Mouse (Mus musculus): Measurements from ENCODE around the gene Mttp.

Mttp gene

DNA sequence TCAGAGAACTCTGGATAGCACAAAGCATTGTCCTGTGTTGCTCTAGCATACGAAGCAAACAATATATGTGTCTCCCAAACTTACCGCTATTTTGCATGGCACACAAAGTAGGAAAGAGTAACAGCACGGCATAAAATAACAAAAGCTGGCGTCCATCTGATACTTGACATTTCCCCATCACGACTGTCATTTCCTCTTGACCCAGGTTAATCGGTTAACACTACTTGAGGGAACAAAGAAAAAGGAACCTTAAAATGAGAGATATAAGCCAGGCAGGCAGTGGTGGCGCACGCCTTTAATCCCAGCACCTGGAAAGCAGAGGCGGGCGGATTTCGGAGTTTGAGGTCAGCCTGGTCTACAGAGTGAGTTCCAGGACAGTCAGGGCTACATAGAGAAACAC is 10.9 kb downstream of the Mttp start:
- no peak for DNase-seq

DNA sequence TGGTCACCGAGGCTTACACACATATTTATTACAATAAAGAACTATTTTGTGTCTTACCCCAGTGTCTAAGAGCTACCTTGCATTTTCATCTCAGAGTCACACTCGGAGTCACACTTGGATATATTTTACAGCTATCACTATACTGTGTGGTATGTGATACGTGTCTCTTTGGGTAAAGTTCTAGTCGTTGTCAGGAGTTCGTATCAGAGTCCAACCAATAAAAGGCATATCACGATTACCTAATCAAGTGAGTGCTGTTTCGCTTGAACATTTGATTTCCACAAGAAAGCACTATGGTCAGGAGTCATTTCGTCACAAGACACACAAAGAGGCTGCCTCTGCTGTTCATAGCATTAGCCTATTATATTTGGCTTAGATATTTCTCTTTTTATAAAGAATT is 11.3 kb downstream of the Mttp start:
- DNase-seq, result no peak

DNA sequence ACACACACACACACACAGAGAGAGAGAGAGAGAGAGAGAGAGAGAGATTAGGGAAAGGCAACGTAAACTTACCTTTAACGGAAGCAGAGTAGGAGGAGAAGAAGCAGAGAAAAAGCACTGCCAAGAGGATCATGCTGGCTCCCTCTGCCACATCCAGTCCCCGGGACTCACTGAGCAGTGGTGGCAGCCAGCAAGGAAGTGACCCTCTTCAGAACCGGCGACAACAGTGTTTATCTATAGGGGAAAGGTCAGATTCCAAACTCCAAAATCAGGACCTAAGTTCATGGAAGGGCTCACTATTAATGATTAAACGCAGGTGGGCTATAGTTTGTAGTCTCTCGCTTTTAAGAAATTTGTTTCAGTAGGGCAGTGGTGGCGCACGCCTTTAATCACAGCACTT is 13.6 kb downstream of the Mttp start:
- no peak for DNase-seq

DNA sequence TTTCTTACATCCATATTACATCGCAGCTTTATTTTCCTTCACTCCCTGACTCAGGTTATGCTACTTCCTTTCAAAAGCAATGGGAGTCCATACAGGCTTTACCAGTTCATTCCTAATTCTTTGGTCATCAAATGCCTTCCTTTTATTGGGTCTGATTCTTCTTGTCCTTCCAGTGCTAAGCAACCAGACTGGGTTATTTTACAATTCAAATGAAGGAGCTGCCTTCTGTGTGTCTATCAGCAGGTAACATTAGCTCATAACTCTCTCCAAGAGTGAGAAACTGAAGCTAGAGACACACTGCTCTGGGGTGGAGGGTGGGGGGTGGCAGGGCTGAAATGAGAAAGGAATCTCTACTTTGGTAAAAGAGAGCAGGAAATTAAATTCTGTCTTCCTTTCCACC is 14.1 kb downstream of the Mttp start:
- DNase-seq, result no peak

DNA sequence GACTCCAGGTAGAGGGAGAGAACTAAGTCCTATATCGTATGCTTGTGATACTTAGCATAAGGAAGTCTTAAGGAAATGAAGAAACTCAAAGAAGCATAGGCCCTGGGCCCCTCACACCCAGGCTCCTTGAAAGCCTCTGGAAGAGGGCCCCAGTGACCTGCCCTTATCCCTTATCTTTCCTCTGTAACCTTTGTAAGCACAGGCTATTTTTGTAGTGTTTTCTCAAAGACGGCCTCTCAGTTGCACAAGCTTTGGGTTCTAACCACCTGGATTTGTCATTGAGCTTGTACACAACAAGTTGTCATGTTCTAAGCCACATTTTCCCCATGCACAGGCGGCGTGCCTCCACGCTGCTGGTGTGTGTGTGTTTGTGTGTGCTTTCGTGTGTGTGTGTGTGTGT is 15.7 kb downstream of the Mttp start:
- no peak for DNase-seq

DNA sequence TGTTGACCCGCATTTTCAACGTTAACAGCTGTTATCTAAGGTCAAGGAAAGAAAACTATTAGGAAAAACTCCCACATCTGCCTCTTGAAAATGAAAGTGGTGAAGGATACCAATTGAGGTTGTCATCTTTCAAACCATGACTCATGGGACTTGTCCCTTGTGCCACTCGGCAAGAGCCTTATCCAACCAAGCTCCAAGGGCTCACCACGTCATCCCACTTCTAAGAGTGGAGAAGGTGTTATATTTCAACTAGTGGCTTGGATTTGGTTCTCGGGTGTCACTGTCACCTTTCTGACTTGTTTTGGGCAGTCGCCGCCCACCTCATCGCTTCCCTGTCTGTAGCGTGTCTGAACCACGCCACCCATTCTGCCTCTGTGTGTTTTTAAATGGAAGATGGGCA is 20.9 kb downstream of the Mttp start:
- no peak for DNase-seq

DNA sequence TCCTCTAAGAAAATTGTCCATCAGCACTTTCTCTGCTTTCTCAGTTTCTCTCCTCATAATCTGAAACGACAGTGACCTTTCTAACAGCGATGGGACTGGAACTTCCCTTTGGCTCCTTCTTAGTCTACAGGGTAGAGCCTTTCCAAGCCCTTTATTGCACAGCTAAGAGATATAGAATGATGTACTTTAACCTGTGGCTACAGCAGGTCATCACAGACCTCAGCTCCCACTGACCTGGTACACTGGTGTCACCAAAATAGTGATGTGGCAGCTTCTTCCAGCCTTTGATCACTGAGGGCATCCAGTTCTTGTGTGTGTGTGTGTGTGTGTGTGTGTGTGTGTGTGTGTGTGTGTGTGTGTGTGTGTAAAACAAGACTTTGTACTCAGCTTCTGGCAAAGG is 23.3 kb downstream of the Mttp start:
- DNase-seq, result no peak

DNA sequence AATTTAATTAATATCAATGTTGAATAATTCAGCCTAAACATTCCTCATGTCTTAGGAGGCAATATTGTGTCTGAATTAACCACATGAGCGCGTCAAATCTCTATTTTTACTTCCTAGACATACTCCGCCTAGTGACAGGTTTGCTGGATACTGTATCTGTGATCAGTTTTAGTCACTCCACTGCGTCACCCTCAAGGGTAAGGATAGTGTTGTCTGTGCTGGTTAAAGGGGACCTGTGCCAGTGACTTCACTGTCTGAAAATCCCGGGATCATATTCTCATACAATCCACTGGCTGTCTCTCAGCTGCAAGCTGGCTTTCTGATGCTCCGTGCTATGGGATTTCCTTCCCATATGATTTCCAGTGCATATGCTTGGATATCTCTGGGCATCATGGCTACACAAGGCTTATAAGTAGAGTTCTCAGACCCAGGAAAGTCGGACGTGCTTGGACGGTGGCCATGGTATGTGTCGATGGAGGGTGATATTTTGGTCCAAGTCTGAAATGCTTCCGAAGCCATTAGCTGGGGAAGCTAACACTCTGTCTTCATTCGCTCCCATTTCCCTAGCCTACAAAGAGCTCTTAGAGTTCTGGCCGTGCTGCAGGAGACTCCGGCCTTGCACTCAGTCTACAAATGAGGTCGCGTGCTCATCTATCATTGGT is 25.2 kb downstream of the Mttp start:
- no peak for DNase-seq

DNA sequence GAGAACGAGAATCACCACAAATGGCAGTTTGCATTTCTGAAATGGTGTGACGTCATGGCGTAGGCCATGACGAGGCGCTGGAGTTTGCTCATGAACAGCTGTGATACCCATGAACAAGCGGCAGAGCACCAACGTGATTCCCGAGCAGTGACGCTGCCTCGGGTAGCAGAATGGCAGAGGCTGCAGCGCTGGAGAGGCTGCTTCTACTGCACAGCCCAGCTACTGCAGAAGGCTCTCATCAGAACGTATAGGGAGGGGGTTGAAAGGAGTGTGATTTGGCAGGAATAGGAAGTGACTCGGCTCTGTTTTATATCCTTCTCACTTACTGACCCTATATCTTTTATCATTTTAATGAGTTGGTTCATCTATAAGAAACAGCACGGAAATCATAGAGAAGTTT is 25.9 kb downstream of the Mttp start:
- no peak for DNase-seq

DNA sequence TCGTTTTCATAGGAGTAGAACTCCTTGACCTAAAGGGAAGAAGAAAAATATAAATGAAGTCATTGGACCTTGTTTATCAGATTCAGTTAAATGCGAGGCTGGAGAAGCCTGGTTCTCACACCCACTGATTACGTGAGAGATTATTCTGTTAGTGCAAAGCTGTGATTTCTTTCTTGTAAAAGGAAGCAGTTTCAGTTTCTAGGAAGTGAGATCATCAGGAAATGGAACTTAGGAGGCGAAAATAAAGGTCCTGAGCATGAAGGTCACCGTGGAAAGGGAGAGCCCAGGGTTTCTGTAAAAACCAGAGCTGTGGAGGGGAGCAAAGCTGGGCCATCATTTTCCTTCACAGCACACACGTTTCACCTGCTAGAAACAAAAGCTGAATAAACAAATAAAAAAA is 26.4 kb downstream of the Mttp start:
- no peak for DNase-seq

DNA sequence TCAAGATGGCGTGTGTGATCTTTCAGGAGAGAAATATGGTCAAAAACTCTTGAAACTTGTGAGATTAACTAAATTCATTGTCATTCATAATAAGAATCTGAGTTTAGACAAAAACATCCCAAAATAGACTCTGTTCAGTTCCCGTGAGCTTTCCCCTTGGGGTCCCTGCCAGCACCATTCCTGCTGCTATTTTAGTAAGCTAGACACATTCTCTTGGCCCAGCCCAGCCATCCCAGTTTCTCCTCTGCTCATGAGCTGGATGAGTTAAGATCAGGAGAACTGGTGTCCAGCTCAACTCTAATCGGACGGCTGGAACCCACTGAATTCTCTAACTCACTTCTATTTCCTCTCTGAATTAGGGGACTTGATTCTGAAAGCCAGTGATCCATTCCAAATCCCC is 27.9 kb downstream of the Mttp start:
- no peak for DNase-seq

DNA sequence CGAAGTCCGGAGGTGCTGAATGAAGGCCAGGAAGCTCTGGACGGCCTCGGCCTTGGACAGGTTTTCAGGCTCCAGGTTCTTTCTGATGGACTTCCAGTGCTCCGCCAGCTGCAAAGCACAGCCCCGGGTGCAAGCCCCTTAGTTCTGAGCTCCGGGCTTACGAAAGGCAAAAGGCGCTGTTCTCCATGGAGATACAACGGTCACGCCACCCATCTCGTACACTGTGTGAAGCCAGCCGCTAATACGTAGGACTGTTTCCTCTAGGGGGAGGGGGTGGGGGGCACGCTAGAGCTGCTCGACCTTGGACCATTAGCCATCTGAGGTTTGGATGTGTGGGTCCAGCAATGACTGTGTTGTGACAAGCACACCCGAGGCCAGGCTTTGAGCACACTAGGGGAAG is 30.7 kb downstream of the Mttp start:
- no peak for DNase-seq

DNA sequence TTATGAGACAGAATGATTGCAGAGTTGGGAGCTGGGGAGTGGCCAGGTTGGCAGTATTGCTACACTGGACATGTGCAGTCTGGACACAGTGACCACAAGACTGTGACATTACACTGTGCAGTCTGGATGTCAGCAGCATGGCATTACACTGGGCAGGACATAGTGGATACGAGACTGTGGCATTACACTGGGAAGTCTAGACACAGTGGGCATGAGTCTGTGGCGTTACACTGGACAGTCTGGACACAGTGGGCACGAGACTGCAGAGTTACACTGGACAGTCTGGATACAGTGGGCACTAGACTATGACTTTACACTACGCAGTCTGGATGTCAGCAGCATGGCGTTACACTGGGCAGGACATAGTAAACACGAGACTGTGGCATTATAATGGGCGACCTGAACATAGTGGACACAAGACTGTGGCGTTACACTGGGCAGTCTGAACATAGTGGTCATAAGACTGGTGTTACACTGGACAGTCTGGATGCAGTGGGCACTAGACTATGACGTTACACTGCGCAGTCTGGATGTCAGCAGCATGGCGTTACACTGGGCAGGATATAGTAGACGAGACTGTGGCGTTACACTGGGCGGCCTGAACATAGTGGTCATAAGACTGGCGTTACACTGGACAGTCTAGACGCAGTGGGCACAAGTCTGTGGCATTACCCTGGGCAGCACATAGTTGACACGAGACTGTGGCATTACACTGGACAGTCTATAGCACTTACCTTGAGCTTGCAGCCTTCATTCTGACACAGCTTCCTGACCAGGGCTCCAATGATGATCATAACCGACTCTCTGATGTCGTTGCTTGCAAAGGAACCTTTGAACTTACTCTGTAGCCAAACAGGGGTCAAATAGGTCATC is 33.6 kb downstream of the Mttp start:
- DNase-seq, result no peak

DNA sequence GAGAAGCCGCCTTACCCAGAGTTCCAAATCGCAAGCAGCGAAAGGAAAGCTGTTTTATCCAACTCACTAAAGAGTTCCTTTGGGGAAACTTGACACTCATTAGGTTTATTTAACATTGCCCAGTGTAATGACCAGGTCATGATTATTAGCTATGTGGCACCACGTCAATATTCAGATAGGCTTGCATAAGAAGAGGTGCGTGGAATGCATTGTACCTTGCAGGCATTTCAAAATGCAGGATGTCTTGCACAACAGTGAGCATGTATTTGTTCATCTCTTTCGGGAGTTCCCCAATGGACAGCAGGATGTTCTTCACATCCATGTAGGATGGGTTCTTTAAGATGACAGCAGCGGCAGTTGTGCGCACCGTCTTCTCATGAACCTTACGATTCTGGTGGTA is 37.9 kb downstream of the Mttp start:
- no peak for DNase-seq

DNA sequence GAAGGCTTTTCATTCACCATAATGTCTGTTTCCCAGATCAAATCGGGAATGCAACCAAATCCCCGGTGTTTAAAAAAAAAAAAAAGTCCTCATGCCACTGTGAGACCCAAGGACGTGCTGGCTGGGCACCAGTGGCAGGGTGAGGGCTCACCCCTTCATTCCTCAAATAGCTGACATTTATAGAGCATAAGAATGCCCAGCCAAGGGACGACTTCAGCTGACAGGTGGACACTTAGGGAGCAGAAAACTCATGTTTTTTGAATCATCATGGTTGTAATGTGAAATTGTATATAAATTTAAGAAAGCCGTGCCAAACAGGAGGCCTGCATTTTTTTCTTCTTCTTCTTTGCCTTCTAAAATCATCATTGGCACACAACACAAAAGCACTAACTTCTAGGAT is 39.7 kb downstream of the Mttp start:
- no peak for DNase-seq

DNA sequence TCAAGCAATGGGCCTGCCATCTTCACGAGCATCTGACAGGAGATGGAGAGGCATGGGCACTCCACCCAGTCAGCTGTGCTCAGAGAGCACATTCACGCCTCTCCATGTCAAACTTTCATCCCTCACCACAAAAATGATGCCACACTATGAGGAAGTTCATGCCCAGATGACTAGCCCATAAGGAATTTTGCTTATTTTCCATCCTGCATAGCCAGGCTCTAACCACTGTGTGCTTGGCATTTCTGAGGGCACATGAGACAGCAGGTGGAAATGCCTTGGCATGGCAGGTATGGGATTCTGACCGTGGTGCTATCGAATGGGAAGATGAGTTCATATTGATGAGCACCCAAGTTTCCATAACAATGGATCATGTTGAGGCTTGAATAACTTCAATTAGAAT is 41.1 kb downstream of the Mttp start:
- DNase-seq, result no peak

DNA sequence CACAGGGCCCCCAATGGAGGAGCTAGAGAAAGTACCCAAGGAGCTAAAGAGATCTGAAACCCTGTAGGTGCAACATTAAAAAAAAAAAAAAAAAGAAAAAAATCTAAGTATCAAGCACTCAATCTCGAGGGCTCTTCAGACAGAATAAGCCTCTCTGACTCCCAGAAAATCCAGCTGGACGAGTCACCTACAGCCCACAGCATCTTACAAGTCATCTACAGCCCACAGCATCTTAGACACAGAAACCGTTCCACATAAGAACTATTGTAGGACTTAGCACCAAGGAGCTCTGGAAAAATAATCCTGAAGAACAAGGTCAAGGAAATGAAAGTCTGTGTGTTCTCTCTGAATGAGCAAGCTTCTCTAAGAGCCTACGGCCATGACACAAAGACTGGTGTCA is 42.8 kb downstream of the Mttp start:
- DNase-seq, result no peak

DNA sequence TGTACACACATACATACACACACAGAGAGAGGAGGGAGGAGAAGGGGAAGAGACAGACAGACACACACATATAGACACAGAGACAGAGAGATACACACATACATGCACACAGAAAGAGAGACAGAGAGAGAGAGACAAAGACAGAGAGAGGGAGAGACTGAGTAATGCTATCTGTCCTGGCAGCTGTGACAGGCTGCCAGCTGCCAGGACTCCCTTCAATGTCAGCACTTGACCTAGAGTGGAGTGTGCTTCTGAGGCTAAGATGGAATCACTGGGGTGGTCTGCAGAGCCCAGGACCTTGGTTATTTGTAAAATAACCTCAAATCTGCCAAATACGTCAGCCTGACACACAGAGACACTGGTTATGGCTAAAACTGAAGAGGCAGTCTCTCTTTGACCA is 47.0 kb downstream of the Mttp start:
- no peak for DNase-seq

DNA sequence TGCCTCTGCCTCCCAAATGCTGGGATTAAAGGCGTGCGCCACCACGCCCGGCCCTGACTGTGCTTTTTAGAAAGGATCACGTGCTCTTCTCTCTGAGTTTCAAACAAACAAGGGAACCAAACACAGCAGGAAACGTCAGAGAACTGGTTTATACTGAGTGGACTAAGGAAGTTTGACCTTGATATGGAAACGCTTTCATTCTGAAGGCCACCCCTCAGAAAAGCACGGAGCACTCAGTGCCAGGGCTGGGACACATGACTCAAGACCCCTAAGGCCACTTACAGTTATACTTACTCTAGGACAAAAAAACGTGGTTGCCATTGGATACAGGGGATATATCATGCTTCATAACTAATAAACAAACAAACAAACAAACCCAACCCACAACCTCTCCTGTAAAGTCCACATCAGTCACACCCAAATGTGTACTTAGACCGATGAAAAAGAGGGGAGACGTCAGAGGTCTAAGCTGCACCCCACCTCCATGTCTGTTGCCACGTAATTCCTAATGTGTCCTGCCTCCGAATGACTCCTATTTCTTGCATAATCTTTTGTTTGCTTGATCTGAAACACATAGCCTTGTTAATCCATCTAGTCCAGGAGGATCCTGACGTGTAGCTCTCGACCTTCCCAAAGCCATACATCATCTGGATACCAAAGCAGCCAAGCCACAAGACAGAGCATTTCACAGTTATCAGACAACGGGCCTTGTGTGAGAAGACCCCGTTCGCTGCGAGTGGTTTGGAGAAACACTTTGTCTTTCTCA is 48.3 kb downstream of the Mttp start:
- no peak for DNase-seq

DNA sequence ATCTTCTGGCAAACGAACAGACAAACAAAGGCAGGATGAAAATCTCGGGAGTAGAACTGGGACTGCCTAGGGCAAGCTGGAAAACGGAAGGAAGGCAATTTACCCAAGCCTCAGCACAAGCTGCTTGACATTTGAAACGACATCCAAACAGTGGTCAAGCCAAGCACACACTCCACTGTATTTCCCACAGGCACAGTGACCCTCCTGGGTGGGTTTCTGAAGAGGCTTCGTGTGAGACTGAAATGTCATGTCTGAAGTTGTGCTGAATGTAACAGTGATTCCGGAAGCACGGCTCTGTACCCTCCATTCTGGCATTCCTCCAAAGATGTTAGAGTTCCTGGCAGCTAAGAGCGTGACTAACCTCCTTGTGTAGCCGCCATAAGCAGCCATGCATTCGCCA is 49.0 kb downstream of the Mttp start:
- DNase-seq, result no peak

DNA sequence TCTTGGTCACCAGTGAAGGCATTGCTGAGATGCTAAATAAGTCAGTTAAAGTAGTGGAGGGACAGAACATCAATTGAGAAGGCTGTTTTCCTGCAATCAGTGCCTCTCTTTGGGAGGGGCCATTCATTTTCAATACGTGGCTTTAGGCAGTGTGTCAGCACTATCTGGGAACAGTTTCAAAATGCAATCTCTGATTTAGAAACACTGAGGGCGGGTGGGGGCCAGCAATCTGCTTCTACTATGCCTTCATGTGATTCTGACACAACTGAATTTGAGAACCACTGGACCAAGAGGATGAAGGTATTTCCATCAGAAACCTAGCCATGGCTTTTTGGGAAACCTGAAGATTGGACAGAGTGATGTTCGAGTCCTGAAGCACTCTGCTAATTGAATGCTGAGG is 49.5 kb downstream of the Mttp start:
- DNase-seq, result no peak

DNA sequence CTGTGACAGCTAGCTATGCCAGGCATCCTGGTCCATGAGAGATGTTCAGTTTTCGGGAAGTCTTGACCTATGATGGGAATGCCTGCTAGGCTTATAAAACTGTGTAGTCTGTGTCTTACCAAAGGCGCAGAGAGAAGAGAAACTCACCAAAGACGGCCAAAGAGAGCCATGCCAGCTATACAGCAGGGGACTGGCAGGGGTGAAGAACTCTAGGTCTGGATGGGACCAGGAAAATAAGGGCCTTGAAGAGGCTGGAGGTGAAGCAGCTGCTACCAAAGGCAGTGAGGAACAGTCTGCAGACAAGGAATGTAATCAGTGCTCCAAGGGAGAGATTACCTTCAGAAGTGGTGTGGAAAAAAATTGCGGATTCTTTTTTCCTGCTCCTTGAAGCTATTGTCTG is 60.9 kb downstream of the Mttp start:
- no peak for DNase-seq

DNA sequence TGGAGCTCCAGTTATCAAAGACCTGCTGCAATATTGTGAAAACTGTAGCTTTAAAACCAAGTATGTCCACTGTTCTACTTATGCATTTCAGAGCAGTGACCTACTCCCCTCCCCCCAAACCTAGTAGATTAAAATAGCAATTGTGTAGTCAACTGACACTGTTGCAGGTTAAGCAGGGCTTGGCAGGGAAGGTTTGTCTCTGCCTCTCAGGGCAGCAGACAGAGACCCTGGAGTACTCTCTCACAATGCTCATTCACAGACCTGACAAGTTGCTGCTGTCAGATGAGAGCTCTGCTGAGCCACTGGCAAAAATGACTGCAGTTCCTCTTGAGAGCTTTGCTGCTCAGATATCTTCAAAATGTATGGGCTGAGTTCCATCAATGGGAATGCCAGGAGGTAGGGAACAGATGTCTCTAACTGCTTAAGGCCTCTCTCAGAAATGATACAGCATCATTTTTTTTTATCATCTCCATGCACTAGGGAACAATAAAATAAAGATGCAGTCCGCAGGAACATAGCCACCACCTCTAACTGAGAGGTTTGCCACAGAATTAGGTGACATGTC is 61.6 kb downstream of the Mttp start:
- no peak for DNase-seq

DNA sequence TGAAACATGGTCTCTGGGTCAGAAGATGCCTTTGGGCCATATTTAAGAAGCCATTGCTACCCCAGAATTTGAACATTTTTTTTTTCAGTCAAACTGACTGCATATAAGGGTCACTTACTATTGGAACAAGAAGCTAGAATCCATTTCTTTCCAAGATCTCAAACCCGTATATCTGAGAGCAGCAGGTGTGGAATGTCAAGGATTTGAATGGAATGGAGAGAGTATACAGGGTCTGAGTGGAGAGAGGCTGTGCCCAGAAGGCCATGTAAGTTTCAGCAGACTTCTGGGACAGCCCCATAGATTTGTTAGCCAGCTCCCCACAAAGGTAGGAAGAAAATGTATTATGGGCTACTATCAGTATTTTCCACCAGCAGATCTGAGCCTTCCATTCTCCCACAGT is 66.1 kb downstream of the Mttp start:
- no peak for DNase-seq

All from cerebellum, adult 11 months (tissue).